Mouse (Mus musculus) hindbrain, embryonic 14.5 days (tissue): Measurements from ENCODE around the gene Rflna. TPM values are rescaled to one million over a fixed set of nuclear protein-coding genes. Genes with fewer than 3 reads are reported as not detected.
A peak's percentile ranks its signal among the peaks of the same experiment; 100 is the strongest.

ENCODE experiments used
- ATAC-seq: fragments of 200-750 bp; cut with Nextera tagmentation; 2 replicates; pipeline ENCODE4 v1.8.0; 2017; ENCODE audit warnings: moderate number of reproducible peaks, mild to moderate bottlenecking, moderate TSS enrichment, moderate library complexity; ENCODE audit not compliant: low FRiP score
- DNase-seq: peaks from one replicate; pipeline ENCODE4 v3.0.0-alpha.2; 2015; ENCODE audit warnings: low spot score
- H3K27ac ChIP-seq: fragments of 300-500 bp; sonication (generic); 2 replicates; pipeline ENCODE4 v1.5.1; 2014; ENCODE audit warnings: mild to moderate bottlenecking, moderate library complexity
- H3K27me3 ChIP-seq: fragments of 300-500 bp; sonication (generic); 2 replicates; pipeline ENCODE4 v1.6.1; 2014; ENCODE audit warnings: mild to moderate bottlenecking, low read length, mixed read lengths; ENCODE audit not compliant: control insufficient read depth, insufficient read depth
- H3K36me3 ChIP-seq: fragments of 300-500 bp; sonication (generic); replicated peaks from 2 replicates; pipeline ENCODE4 v1.6.1; 2014; ENCODE audit not compliant: control insufficient read depth, insufficient read depth
- H3K4me1 ChIP-seq: fragments of 300-500 bp; sonication (generic); replicated peaks from 2 replicates; pipeline ENCODE4 v1.6.1; 2014; ENCODE audit warnings: antibody characterized with exemption, low read length, mixed read lengths; ENCODE audit not compliant: control insufficient read depth, insufficient read depth
- H3K4me2 ChIP-seq: fragments of 300-500 bp; sonication (generic); replicated peaks from 2 replicates; pipeline ENCODE4 v1.6.1; 2014; ENCODE audit warnings: mild to moderate bottlenecking, moderate library complexity
- H3K4me3 ChIP-seq: fragments of 300-500 bp; sonication (generic); replicated peaks from 2 replicates; pipeline ENCODE4 v1.5.1; 2014; ENCODE audit warnings: mild to moderate bottlenecking, low read length
- H3K9ac ChIP-seq: fragments of 300-500 bp; sonication (generic); 2 replicates; pipeline ENCODE4 v1.6.1; 2014
- H3K9me3 ChIP-seq: fragments of 300-500 bp; sonication (generic); 2 replicates; pipeline ENCODE4 v1.6.1; 2016; ENCODE audit warnings: low read length; ENCODE audit not compliant: control insufficient read depth
- WGBS: fragments of 180-500 bp; shearing (Covaris S2); extraction: QIAGEN DNeasy Blood & Tissue Kit; methylation state at CpG from one replicate; pipeline ENCODE4 v1.1.7; 2014; 5-methylcytosine and 5-hydroxymethylcytosine counted together
- polyA plus RNA-seq: library from polyadenylated mRNA; unstranded; fragments of >200 nt; fragmentation: Nextera tagmentation; extraction: Ambion mirVana; gene quantifications from 2 replicates; pipeline ENCODE4 v1.2.1, GENCODE M21; 2014

The Rflna gene
- 5.8 and 6.4 TPM in 2 replicates for polyA plus RNA-seq

- Histone ChIP-seq H3K27me3 (peaks cover 13% of the 10 kb centered on the region), H3K4me3 (peak within 1 kb of the TSS; percentile 35), H3K9me3 (0 out of 2 replicates have a peak, but pooled peaks cover 3% of the 10 kb centered on the region), H3K4me2 (peak within 1 kb of the TSS; percentile 52), H3K9ac (peak within 1 kb of the TSS; percentile 58), H3K4me1 (peaks cover 26% of the 10 kb centered on the region), H3K27ac (no peak within 1 kb of the TSS), H3K36me3 (no peaks in the 10 kb centered on the region)
- 3% methylated on average over 35 of the region's 41 CpGs for WGBS
- peak; percentile 64; the same call in 1 of the 2 replicates for ATAC-seq
- no peak for DNase-seq
Measured at GRCm38 (mm10) chr5:125002969-125003872, at the start of gene Rflna. Gene Rflna (plus strand): TSS chr5:125003221.

GRCm38 (mm10) chr5:124954404-124955305 lies 48.4 kb upstream of the Rflna start:
- Histone ChIP-seq H3K9ac (no peak overlapping the region), H3K27me3 (no peaks in the 10 kb centered on the region), H3K27ac (no peak overlapping the region), H3K4me3 (no peak overlapping the region), H3K4me1 (no peaks in the 10 kb centered on the region; the same call in 1 of the 2 replicates), H3K36me3 (no peaks in the 10 kb centered on the region), H3K9me3 (no peaks in the 10 kb centered on the region), H3K4me2 (no peak overlapping the region)
- 85% methylated on average over 8 of the region's 8 CpGs for whole genome bisulfite sequencing
- ATAC-seq (no peak), DNase-seq (no peak)

DNA sequence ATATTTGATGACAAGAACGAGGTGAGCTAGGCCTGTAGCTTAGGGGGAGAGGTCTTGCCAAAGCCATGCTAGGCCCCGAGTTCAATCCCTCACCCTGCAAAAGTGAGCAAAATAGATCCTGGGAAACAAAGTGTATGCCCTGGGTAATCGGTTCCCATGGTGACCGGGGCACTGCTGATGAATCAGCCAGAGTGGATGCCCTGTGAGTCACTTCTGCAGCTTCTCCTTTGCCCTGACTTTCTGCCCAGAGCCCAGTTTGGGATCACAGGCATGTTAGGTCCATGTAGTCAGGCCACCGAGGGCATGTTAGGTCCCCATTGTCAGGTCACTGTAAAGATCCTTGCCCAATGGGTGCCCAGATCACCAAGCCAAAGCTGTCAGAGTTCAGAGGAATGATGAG lies 45.5 kb upstream of the Rflna start:
- DNase-seq (no peak), ATAC-seq (no peak)
- H3K9me3 ChIP-seq, result no peaks in the 10 kb centered on the region
- no peak overlapping the region for H3K27ac ChIP-seq
- H3K36me3 ChIP-seq, result no peaks in the 10 kb centered on the region
- H3K27me3 ChIP-seq, result no peaks in the 10 kb centered on the region
- H3K4me3 ChIP-seq, result no peak overlapping the region
- H3K4me1 ChIP-seq, result peaks cover 7% of the 10 kb centered on the region; the same call in 1 of the 2 replicates
- 69% methylated on average over 5 of the region's 5 CpGs for WGBS
- no peak overlapping the region for H3K4me2 ChIP-seq
- no peak overlapping the region for H3K9ac ChIP-seq

DNA sequence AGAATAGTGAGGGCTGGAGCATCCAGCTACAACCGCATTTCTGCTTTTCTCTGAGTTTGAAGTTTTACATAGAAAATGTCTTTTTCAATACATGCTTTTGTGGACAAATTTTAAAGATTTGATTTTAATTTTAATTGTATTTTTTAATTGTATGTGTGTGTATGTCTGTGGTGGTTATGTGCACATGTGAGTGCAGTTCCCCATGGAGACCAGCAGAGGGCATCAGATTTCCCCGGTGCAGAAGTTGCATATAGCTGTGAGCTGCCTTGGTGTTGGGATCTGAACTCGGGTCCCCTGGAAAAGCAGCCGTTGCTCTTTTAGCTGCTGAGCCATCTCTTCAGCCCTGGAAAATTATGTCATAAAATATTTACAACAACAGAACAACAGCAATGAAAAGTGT lies 43.9 kb upstream of the Rflna start:
- H3K4me2 ChIP-seq, result no peak overlapping the region
- H3K4me3 ChIP-seq, result no peak overlapping the region
- no peak overlapping the region for H3K27ac ChIP-seq
- ATAC-seq (no peak), DNase-seq (no peak)
- H3K4me1 ChIP-seq, result peaks cover 14% of the 10 kb centered on the region
- no peak overlapping the region for H3K9ac ChIP-seq
- no peaks in the 10 kb centered on the region for H3K9me3 ChIP-seq
- H3K36me3 ChIP-seq, result no peaks in the 10 kb centered on the region
- H3K27me3 ChIP-seq, result no peaks in the 10 kb centered on the region
- WGBS, result 98% methylated on average over 4 of the region's 4 CpGs

- Histone ChIP-seq H3K9me3 (no peaks in the 10 kb centered on the region), H3K4me3 (no peak overlapping the region), H3K4me2 (no peak overlapping the region), H3K4me1 (peaks cover 18% of the 10 kb centered on the region), H3K27ac (peak overlapping the region; percentile 49), H3K36me3 (no peaks in the 10 kb centered on the region), H3K9ac (no peak overlapping the region), H3K27me3 (no peaks in the 10 kb centered on the region)
- 43% methylated on average over 18 of the region's 18 CpGs for WGBS
- ATAC-seq, result no peak
- DNase-seq, result no peak
Measured at GRCm38 (mm10) chr5:124960131-124960901, 42.7 kb upstream of the Rflna start.

DNA sequence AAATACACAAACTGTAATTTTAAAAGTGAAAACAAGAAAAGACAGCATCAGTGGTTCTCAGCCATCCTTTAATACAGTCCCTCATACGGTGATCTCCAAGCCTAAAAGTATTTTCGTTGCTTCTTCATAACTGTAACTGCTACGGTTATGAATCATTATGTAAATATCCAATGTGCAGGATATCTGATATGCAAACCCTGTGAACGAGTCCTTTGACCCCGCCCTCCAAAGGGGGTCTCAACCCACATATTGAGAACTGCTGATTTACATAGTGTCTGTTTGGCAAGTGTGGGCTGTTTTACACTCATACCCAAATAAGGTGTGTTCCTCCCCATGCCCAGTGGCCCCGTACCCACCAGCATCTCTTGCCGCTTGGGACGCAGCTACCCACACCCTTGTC lies 41.6 kb upstream of the Rflna start:
- H3K4me2 ChIP-seq, result no peak overlapping the region
- ATAC-seq, result no peak

GRCm38 (mm10) chr5:124962761-124963160 lies 40.3 kb upstream of the Rflna start:
- WGBS, result 46% methylated on average over 7 of the region's 7 CpGs
- no peak overlapping the region for H3K27ac ChIP-seq

More for the DNA sequence above, 41.6 kb upstream of the Rflna start:
- Histone ChIP-seq H3K36me3 (no peaks in the 10 kb centered on the region), H3K9ac (no peak overlapping the region), H3K27ac (no peak overlapping the region), H3K4me1 (peaks cover 18% of the 10 kb centered on the region), H3K4me3 (no peak overlapping the region), H3K9me3 (no peaks in the 10 kb centered on the region), H3K27me3 (no peaks in the 10 kb centered on the region)
- no peak for DNase-seq
- WGBS, result 86% methylated on average over 8 of the region's 8 CpGs

DNA sequence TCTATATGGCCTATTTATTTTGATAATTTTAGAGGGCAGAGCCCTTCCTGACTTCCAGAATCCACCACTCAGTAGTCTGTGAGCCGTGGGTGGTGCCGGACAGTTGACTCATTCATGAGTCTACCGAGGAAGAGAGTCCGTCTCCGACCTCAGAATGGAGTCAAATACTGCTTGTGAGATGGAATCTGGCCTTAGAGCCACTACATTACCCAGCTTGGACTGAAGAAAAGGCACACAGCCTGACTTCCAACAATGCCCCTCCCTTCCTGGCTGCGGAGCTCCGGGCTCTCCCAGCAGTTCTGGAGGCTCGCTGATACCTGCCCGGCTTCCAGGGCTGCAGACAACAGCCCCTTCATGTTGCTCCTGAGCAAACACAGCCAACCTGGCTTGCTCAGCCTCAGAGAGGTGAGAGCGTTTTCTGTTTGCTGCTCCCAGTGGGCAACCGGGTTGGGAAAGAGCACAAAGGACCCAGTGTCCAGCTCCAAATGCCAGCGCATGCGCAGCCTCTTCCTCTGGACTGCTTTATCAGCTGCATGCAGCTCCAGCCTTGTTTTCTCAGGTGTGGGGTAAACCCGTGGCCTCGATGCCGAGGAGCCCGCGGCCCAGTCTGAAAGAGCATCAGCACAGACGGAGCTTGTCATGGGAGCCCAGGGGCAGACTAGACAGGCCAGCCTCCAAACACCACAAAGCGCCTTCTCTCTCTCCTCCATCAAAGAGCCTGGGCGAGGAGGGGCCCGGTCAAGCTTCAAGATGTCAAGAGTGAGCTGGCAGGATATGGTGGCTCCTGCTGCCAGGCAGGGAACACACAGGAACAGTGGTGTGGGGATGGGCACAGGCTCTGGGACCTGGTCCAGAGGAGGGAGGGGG lies 39.0 kb upstream of the Rflna start:
- ATAC-seq, result peak; percentile 44; the same call in 1 of the 2 replicates
- Histone ChIP-seq H3K9ac (peak overlapping the region; percentile 28; the same call in 1 of the 2 replicates), H3K4me3 (no peak overlapping the region), H3K4me2 (no peak overlapping the region; the same call in 1 of the 2 replicates), H3K9me3 (no peaks in the 10 kb centered on the region), H3K27ac (peak overlapping the region; percentile 71), H3K27me3 (no peaks in the 10 kb centered on the region), H3K4me1 (peaks cover 18% of the 10 kb centered on the region), H3K36me3 (no peaks in the 10 kb centered on the region)
- DNase-seq, result peak; percentile 48
- 64% methylated on average over 22 of the region's 22 CpGs for WGBS

More at GRCm38 (mm10) chr5:124962761-124963160, 40.3 kb upstream of the Rflna start:
- DNase-seq (no peak), ATAC-seq (no peak)
- no peaks in the 10 kb centered on the region for H3K36me3 ChIP-seq
- H3K4me1 ChIP-seq, result peaks cover 18% of the 10 kb centered on the region
- no peaks in the 10 kb centered on the region for H3K9me3 ChIP-seq
- no peak overlapping the region for H3K9ac ChIP-seq
- no peak overlapping the region for H3K4me3 ChIP-seq
- no peaks in the 10 kb centered on the region for H3K27me3 ChIP-seq
- no peak overlapping the region for H3K4me2 ChIP-seq
